Mouse (Mus musculus) forebrain, embryonic 12.5 days (tissue): Measurements from ENCODE around the gene Cenpe. TPM values are rescaled to one million over a fixed set of nuclear protein-coding genes. Genes with fewer than 3 reads are reported as not detected.

Experiments used
- ATAC-seq: fragments of 200-750 bp; cut with Nextera tagmentation; 2 replicates; pipeline ENCODE4 v1.8.0; 2017; ENCODE audit warnings: moderate TSS enrichment; ENCODE audit not compliant: low FRiP score
- H3K27ac ChIP-seq: fragments of 300-500 bp; sonication (generic); 2 replicates; pipeline ENCODE4 v1.5.1; 2016; ENCODE audit warnings: mild to moderate bottlenecking
- H3K27me3 ChIP-seq: fragments of 300-500 bp; sonication (generic); 2 replicates; pipeline ENCODE4 v1.6.1; 2016; ENCODE audit warnings: mild to moderate bottlenecking
- H3K36me3 ChIP-seq: fragments of 300-500 bp; sonication (generic); replicated peaks from 2 replicates; pipeline ENCODE4 v1.6.1; 2016; ENCODE audit warnings: mild to moderate bottlenecking
- H3K4me1 ChIP-seq: fragments of 300-500 bp; sonication (generic); 2 replicates; pipeline ENCODE4 v1.6.1; 2016
- H3K4me2 ChIP-seq: fragments of 300-500 bp; sonication (generic); 2 replicates; pipeline ENCODE4 v1.6.1; 2016; ENCODE audit warnings: mild to moderate bottlenecking, moderate library complexity
- H3K4me3 ChIP-seq: fragments of 300-500 bp; sonication (generic); replicated peaks from 2 replicates; pipeline ENCODE4 v1.5.1; 2016; ENCODE audit warnings: mild to moderate bottlenecking
- H3K9ac ChIP-seq: fragments of 300-500 bp; sonication (generic); 2 replicates; pipeline ENCODE4 v1.6.1; 2016; ENCODE audit warnings: mild to moderate bottlenecking
- H3K9me3 ChIP-seq: fragments of 300-500 bp; sonication (generic); 2 replicates; pipeline ENCODE4 v1.6.1; 2016
- WGBS: fragments of 180-500 bp; shearing (Covaris S2); methylation state at CpG from one replicate; pipeline ENCODE4 v1.1.7; 2016; 5-methylcytosine and 5-hydroxymethylcytosine counted together
- polyA plus RNA-seq: library from polyadenylated mRNA; unstranded; fragments of >200 nt; fragmentation: Nextera tagmentation; extraction: Ambion mirVana; gene quantifications from 2 replicates; pipeline ENCODE4 v1.2.1, GENCODE M21; 2016

Gene Cenpe
- polyA plus RNA-seq, 1 experiment from 2014 or later = 43.0 TPM

GRCm38 (mm10) chr3:135314811-135315210 is 102.5 kb downstream of the Cenpe start:
- H3K9me3 ChIP-seq = no peaks in the 10 kb centered on the region
- no peak for ATAC-seq
- 75% methylated on average over 2 of the region's 2 CpGs for WGBS

DNA sequence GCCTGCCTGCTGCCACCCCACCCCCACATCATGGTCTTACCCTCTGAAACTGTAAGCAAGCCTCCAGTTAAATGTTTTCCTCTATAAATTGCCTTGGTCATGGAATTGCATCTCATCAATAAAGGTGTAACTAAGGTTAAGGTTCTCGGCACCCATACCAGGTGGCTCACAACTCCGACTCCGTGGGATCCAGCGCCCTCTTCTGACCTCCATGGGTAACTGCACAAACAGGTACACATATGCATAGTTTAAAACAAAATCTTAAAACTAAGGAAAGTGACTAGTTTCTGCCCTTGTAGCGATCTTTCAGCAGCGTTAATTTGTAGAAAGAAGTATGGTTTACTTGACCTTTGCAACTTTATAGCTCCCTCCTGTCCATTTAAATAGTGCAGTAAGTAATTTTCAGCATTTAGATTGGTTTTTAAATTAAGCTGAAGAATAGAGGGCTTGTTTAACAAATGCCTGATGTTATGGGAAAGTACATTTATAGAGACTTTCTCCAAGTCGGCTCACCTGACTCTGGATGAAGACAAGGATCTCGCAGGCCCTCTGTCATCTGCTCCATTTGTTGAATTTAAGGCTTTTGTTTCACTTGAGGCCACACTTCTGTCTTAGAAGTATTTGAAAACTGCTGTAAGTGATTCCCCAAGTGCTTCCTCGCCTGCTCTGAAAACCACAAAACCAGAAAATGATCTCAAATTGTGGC is 103.5 kb downstream of the Cenpe start:
- no peaks in the 10 kb centered on the region for H3K9me3 ChIP-seq
- no peak overlapping the region for H3K4me3 ChIP-seq
- H3K4me2 ChIP-seq = no peak overlapping the region
- no peak overlapping the region for H3K27ac ChIP-seq
- 93% methylated on average over 9 of the region's 9 CpGs for WGBS
- no peaks in the 10 kb centered on the region for H3K36me3 ChIP-seq
- H3K27me3 ChIP-seq = no peaks in the 10 kb centered on the region
- peaks cover 9% of the 10 kb centered on the region for H3K4me1 ChIP-seq
- no peak for ATAC-seq
- no peak overlapping the region for H3K9ac ChIP-seq

More at GRCm38 (mm10) chr3:135314811-135315210, 102.5 kb downstream of the Cenpe start:
- Histone ChIP-seq H3K27ac (no peak overlapping the region), H3K9ac (no peak overlapping the region), H3K27me3 (no peaks in the 10 kb centered on the region), H3K4me2 (no peak overlapping the region), H3K4me3 (no peak overlapping the region), H3K4me1 (peaks cover 9% of the 10 kb centered on the region), H3K36me3 (no peaks in the 10 kb centered on the region)

GRCm38 (mm10) chr3:135318331-135318730 is 106.0 kb downstream of the Cenpe start:
- Histone ChIP-seq H3K9ac (no peak overlapping the region), H3K36me3 (no peaks in the 10 kb centered on the region), H3K4me3 (no peak overlapping the region), H3K27me3 (no peaks in the 10 kb centered on the region), H3K4me1 (0 out of 2 replicates have a peak, but pooled peaks cover 3% of the 10 kb centered on the region), H3K4me2 (no peak overlapping the region), H3K9me3 (no peaks in the 10 kb centered on the region), H3K27ac (no peak overlapping the region)
- WGBS = 86% methylated on average over 11 of the region's 11 CpGs
- no peak for ATAC-seq

Other genes with a start within 250 kb of the Cenpe start
- 4.7 and 5.3 TPM in 2 replicates for gene Bdh2, start 68.7 kb downstream of the Cenpe start, polyA plus RNA-seq
- 2.1 and 4.3 TPM in 2 replicates for gene Slc9b2, start 95.2 kb downstream of the Cenpe start, polyA plus RNA-seq
- gene Slc9b1, start 135.5 kb downstream of the Cenpe start, polyA plus RNA-seq = 0.31 TPM in 1 of 2 replicates, not detected in the other
- gene Cisd2, start 211.4 kb downstream of the Cenpe start, polyA plus RNA-seq = 92.3 and 93.0 TPM in 2 replicates
- 519 and 542 TPM in 2 replicates for gene Ube2d3, start 225.6 kb downstream of the Cenpe start, polyA plus RNA-seq